Mouse (Mus musculus) subcutaneous adipose tissue, adult 2 months (tissue): ENCODE results near the gene Bmper. TPM values are rescaled to one million over a fixed set of nuclear protein-coding genes. Genes with fewer than 3 reads are reported as not detected.

Experiments
- polyA plus RNA-seq: library from polyadenylated mRNA; depleted of rRNA; stranded (reverse); fragments of >200 nt; gene quantifications from 2 replicates; pipeline ENCODE4 v1.2.3, GENCODE M21; 2012; ENCODE audit warnings: low replicate concordance; rRNA removed

Gene Bmper
- 5.0 and 5.3 TPM in 2 replicates for polyA plus RNA-seq

GRCm38 (mm10) chr9:23222841-23223548, at the start of gene Bmper:
TSS of gene Bmper (plus strand) at chr9:23223076.

